Mouse (Mus musculus) embryonic facial prominence, embryonic 13.5 days (tissue): ENCODE data around the gene Baiap2. TPM values are rescaled to one million over a fixed set of nuclear protein-coding genes. Genes with fewer than 3 reads are reported as not detected.
A peak's percentile ranks its signal among the peaks of the same experiment; 100 is the strongest.

ENCODE experiments used
- ATAC-seq: fragments of 200-750 bp; cut with Nextera tagmentation; 2 replicates; pipeline ENCODE4 v1.8.0; 2017; ENCODE audit warnings: low read depth; ENCODE audit not compliant: insufficient number of reproducible peaks, insufficient read depth, low FRiP score, low TSS enrichment
- H3K27ac ChIP-seq: fragments of 300-500 bp; sonication (generic); 2 replicates; pipeline ENCODE4 v1.5.1; 2015; ENCODE audit warnings: moderate library complexity, mild to moderate bottlenecking, inconsistent platforms
- H3K27me3 ChIP-seq: fragments of 300-500 bp; sonication (generic); 2 replicates; pipeline ENCODE4 v1.6.1; 2015; ENCODE audit warnings: mild to moderate bottlenecking, inconsistent platforms
- H3K36me3 ChIP-seq: fragments of 300-500 bp; sonication (generic); 2 replicates; pipeline ENCODE4 v1.6.1; 2015; ENCODE audit warnings: mild to moderate bottlenecking, inconsistent platforms
- H3K4me1 ChIP-seq: fragments of 300-500 bp; sonication (generic); 2 replicates; pipeline ENCODE4 v1.6.1; 2015; ENCODE audit warnings: inconsistent platforms
- H3K4me2 ChIP-seq: fragments of 300-500 bp; sonication (generic); 2 replicates; pipeline ENCODE4 v1.6.1; 2015; ENCODE audit warnings: moderate library complexity, mild to moderate bottlenecking, inconsistent platforms
- H3K4me3 ChIP-seq: fragments of 300-500 bp; sonication (generic); 2 replicates; pipeline ENCODE4 v1.5.1; 2015; ENCODE audit warnings: mild to moderate bottlenecking, inconsistent platforms
- H3K9ac ChIP-seq: fragments of 300-500 bp; sonication (generic); 2 replicates; pipeline ENCODE4 v1.6.1; 2015; ENCODE audit warnings: mild to moderate bottlenecking, inconsistent platforms
- H3K9me3 ChIP-seq: fragments of 300-500 bp; sonication (generic); 2 replicates; pipeline ENCODE4 v1.6.1; 2016; ENCODE audit warnings: inconsistent platforms
- WGBS: fragments of 180-500 bp; shearing (Covaris S2); methylation state at CpG from one replicate; pipeline ENCODE4 v1.1.7; 2015; ENCODE audit warnings: mixed read lengths; 5-methylcytosine and 5-hydroxymethylcytosine counted together
- polyA plus RNA-seq: library from polyadenylated mRNA; unstranded; fragments of >200 nt; fragmentation: Nextera tagmentation; extraction: Ambion mirVana; gene quantifications from 2 replicates; pipeline ENCODE4 v1.2.1, GENCODE M21; 2015

Baiap2 gene
- polyA plus RNA-seq, 1 experiment from 2014 or later, result 20.0 TPM

DNA sequence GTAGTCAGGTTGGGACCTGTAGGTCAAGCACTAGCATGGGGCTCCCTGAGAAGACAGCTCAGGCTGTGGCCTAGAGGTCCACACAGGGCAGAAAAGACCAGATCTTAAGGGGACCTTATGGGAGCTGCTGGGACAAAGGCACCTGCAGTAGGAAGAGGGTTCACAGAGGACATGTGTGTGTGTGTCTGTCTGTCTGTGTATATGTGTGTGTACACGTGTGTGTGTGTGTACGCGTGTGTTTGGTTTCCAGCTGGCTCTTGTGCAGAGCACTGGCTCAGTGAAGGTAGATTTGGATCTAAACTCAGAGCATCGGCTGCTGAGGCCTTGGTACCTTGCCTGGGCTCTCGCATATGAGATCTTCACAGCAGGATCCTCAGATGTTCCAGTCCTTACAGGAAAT lies 21.9 kb upstream of the Baiap2 start:
- no peak for ATAC-seq
- peaks cover 48% of the 10 kb centered on the region for H3K36me3 ChIP-seq
- 93% methylated on average over 5 of the region's 5 CpGs for WGBS

DNA sequence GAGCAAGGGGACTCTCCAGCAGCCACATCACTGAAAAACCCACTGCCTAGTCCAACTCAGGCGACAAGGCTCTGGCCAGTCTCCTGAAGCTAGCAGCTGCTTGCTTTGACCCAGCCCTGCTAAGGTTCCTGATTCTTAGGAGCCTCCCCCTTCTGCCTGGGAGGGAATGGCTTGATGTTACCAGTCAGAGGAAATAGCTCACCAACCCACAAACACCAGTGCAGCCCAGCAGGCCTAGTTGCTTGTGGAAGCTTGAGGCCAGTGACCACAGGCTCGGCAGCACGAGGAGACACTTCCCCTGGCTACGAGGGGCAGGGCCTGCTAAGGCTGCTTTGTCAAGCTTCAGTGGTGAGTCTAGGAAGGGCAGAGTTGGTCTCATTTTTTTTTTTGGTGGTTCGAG lies 17.4 kb upstream of the Baiap2 start:
- H3K27ac ChIP-seq, result no peak overlapping the region
- 64% methylated on average over 5 of the region's 5 CpGs for WGBS

More for the DNA sequence above, 21.9 kb upstream of the Baiap2 start:
- no peak overlapping the region for H3K4me3 ChIP-seq
- no peak overlapping the region for H3K27ac ChIP-seq
- no peaks in the 10 kb centered on the region for H3K9me3 ChIP-seq
- H3K4me1 ChIP-seq, result peaks cover 7% of the 10 kb centered on the region
- H3K27me3 ChIP-seq, result no peaks in the 10 kb centered on the region
- H3K9ac ChIP-seq, result no peak overlapping the region
- H3K4me2 ChIP-seq, result no peak overlapping the region

DNA sequence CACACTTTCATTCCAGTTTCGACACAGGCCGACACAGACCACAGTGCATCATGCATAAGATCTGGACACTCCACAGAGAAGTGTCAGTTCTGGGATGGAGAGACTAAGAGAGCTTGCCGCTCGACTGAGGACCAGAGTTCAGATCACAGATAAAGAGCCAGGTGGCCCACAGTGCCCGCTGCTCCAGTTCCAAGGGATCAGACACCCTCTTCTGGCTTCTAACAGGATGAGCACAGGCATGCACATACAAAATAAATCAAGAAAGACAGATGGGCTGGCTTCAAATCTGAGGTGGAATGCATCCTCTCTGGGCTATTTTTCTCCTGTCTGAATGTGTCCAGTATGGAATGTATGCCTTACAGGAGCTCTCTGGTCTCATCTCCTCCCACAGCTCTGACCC lies 15.8 kb upstream of the Baiap2 start:
- no peak for ATAC-seq
- Histone ChIP-seq H3K4me3 (no peak overlapping the region), H3K27me3 (no peaks in the 10 kb centered on the region)

More for the DNA sequence above, 17.4 kb upstream of the Baiap2 start:
- no peak for ATAC-seq
- Histone ChIP-seq H3K36me3 (0 out of 2 replicates have a peak, but pooled peaks cover 3% of the 10 kb centered on the region), H3K9me3 (no peaks in the 10 kb centered on the region), H3K4me2 (no peak overlapping the region), H3K4me3 (no peak overlapping the region), H3K4me1 (no peaks in the 10 kb centered on the region), H3K27me3 (no peaks in the 10 kb centered on the region), H3K9ac (no peak overlapping the region)

DNA sequence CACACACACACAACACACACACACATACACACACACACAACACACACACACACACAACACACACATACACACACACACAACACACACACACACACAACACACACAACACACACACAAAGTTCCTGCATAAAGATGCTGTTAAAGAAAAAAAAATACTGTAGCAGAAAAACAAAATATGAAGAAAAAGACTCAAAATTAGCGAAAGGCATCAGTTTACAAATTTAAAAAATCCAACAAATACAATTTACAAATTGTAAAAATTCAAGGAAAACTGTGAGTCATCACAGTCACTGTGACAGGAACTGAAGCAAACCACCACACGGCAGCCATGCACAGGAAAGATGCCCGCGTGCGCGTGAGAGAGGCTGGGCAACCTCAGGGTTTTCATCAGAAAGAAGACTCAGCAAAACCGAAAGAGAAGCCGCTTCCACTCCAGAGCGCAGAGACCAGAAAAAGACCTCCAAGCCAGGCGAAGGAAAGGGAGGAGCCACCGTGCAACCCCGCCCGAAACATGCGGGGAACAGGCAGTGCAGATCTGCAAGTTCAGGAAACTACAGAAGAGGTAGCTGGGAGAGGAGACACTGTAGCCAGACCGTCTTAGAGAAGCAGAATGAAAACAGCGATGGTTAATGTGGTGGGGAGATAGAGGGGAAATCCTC lies 14.4 kb upstream of the Baiap2 start:
- 63% methylated on average over 16 of the region's 16 CpGs for WGBS
- ATAC-seq, result no peak

More for the DNA sequence above, 15.8 kb upstream of the Baiap2 start:
- Histone ChIP-seq H3K9me3 (no peaks in the 10 kb centered on the region), H3K9ac (0 out of 2 replicates have a peak overlapping the region, but pooled peaks have one; percentile 2), H3K4me2 (no peak overlapping the region), H3K36me3 (no peaks in the 10 kb centered on the region), H3K27ac (no peak overlapping the region), H3K4me1 (no peaks in the 10 kb centered on the region; the same call in 1 of the 2 replicates)
- 79% methylated on average over 5 of the region's 5 CpGs for WGBS

DNA sequence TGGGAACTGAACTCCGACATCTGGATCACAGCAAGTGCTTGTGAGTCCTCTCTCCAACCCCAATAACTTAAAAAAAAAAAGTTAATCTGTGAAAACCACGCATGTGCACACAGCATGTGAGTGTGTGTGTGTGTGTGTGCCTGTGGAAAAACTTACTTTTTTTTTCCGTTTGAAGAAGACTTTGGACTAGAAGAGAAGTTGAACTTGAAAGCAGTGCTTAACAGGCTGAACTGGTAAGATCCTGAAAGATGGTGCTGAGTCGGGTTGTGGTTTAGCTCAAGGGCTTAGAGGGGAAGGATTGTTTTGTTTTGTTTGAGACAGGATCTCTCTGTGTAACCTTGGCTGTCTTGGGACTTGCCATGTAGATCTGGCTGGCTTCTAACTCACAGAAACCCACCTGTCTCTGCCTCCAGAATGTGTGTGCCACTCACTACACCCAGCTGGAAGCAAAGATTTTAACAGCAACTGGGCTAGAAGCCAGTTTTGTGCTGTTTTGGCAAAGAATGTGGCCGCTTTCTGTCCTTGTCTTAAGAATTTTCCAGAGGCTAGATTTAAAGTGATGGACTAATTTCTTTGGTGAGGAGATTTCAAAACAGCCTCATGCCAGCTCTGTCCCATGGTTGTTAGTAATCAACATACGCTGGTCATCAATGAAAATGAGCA lies 12.8 kb upstream of the Baiap2 start:
- WGBS, result 75% methylated on average over 6 of the region's 6 CpGs
- ATAC-seq, result no peak
- no peaks in the 10 kb centered on the region for H3K9me3 ChIP-seq
- H3K4me3 ChIP-seq, result no peak overlapping the region
- no peak overlapping the region for H3K4me2 ChIP-seq
- H3K27me3 ChIP-seq, result no peaks in the 10 kb centered on the region
- no peak overlapping the region for H3K27ac ChIP-seq
- H3K9ac ChIP-seq, result no peak overlapping the region
- H3K4me1 ChIP-seq, result peaks cover 16% of the 10 kb centered on the region
- H3K36me3 ChIP-seq, result no peaks in the 10 kb centered on the region

More for the DNA sequence above, 14.4 kb upstream of the Baiap2 start:
- no peak overlapping the region for H3K4me2 ChIP-seq
- no peaks in the 10 kb centered on the region for H3K9me3 ChIP-seq
- H3K36me3 ChIP-seq, result no peaks in the 10 kb centered on the region
- peaks cover 12% of the 10 kb centered on the region for H3K4me1 ChIP-seq
- no peak overlapping the region for H3K4me3 ChIP-seq
- H3K27me3 ChIP-seq, result no peaks in the 10 kb centered on the region
- no peak overlapping the region for H3K27ac ChIP-seq
- no peak overlapping the region for H3K9ac ChIP-seq

DNA sequence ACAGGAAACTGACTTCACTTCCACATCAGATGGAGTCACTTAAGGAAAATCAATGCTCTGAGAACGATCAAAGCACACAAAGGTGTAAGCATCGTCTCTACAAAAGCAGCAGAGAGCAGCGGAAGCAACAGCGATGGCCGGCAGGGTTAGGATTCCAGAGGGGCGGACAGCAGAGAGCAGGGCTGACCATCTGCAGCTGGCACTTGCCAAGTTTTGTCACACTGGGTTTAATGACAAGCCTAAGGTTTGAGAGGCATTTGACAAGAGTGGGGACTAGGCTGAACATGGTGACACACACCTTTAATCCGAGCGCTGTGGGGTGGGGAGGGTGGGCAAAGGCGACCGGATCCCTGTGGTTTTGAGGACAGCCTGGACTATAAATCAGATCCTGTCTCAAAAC lies 10.8 kb upstream of the Baiap2 start:
- no peaks in the 10 kb centered on the region for H3K27me3 ChIP-seq
- H3K9ac ChIP-seq, result no peak overlapping the region
- peaks cover 33% of the 10 kb centered on the region for H3K4me1 ChIP-seq
- no peaks in the 10 kb centered on the region for H3K36me3 ChIP-seq
- WGBS, result 59% methylated on average over 10 of the region's 10 CpGs
- no peaks in the 10 kb centered on the region for H3K9me3 ChIP-seq
- no peak overlapping the region for H3K4me3 ChIP-seq
- H3K4me2 ChIP-seq, result no peak overlapping the region
- ATAC-seq, result no peak
- H3K27ac ChIP-seq, result no peak overlapping the region

DNA sequence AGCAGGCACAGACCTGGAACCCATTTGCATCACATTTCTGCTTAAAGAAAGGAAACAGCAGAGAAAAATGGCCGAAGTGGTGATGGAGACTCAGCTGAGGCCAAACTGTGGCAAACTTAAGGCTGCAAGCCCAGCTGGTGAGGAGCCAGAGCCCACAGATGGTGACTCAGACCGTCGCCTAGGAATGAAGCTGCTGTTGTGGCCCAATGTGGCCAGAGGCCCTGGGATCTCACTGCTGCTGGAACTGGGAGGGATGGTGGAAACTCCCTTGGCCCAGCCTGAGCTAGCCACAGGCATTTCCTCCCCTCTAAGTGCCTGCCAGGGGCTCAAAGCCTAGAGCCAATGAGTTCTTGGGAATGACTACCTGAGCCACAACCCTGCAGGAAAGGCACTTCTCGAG lies 9.4 kb upstream of the Baiap2 start:
- ATAC-seq, result no peak
- no peaks in the 10 kb centered on the region for H3K36me3 ChIP-seq
- WGBS, result 57% methylated on average over 4 of the region's 4 CpGs
- no peak overlapping the region for H3K9ac ChIP-seq
- no peaks in the 10 kb centered on the region for H3K27me3 ChIP-seq
- H3K4me2 ChIP-seq, result no peak overlapping the region
- no peaks in the 10 kb centered on the region for H3K9me3 ChIP-seq
- peak overlapping the region; percentile 60 for H3K27ac ChIP-seq
- H3K4me1 ChIP-seq, result peaks cover 46% of the 10 kb centered on the region
- H3K4me3 ChIP-seq, result no peak overlapping the region

DNA sequence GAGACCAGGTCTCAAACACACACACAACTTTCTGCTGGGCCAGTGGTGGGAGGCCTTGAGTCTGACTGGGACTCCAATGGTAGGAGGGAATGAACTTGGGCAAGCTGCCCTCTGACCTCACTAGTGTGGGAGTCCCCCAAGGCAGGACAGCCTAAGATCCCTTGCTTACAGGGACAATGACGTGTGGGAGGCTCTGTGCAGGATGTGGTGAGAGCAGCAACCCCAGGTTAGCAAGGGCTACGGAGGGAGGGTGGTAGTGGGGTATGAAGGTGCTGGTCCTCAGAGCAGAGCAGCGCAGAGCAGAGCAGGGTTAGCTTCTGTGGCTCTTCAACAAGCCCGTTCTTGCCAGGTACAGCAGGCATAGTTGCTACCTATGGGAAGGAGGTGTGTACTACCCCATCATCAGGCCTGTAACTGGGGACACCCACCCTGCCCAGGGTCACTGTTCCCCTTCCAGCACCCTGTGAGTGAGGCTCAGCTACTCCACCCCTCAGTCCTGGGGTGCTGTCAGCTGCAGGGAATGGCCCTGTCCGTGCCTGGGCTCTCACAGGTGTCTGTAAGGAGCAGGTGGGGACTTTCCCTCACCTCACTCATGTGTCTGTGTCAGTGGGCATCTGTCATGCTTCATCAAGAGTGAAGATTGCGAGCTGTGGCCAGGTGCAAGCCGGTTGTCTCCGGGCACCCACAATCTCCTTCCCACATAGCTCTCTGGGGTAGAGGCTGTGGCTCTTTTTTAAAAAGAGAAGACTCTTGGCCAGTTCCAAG lies 8.6 kb upstream of the Baiap2 start:
- ATAC-seq, result no peak
- Histone ChIP-seq H3K9me3 (no peaks in the 10 kb centered on the region), H3K4me3 (no peak overlapping the region), H3K27ac (no peak overlapping the region), H3K9ac (no peak overlapping the region), H3K4me2 (no peak overlapping the region), H3K4me1 (peaks cover 55% of the 10 kb centered on the region), H3K36me3 (no peaks in the 10 kb centered on the region), H3K27me3 (no peaks in the 10 kb centered on the region; the same call in 1 of the 2 replicates)
- 77% methylated on average over 8 of the region's 8 CpGs for WGBS

DNA sequence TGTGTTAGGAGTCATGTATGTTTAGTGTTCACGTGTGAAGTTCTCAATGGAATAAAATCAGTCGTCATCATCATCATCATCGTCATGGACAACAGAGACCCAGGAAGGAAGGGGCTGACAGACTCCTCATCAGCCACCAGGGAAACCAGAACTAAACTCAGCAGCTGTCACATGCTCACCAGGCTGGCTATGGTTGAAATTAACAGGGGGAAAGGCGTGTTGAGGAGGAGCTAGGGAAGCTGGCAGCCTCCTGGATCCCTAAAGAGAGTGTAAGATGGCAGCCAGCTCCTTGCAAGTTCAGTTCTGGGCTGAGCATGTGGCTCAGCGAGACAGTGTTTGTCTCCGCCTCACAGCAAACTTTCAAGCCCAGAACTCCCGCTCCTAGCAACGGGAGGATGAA lies 7.8 kb upstream of the Baiap2 start:
- ATAC-seq, result no peak
- H3K27ac ChIP-seq, result no peak overlapping the region

DNA sequence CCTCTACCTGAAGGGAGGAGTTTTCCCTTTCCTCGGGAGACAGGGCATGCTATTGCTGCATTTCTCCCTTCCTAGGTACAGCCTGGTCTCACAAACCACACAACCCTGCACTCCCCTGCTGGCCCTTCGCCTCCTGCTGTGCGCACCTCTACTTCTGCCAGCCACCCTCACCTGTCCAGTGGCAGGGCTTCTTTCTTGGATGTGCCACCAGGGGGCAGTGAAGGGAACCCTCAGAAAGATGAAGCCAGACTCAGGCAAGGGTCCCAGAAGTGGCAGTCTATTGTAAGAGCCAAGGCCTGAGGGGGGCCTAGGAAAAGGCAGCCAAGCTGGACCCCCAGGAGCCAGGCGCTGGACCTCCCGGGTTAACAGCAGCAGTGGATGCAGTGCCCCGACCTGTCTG lies 7.1 kb upstream of the Baiap2 start:
- no peak for ATAC-seq
- Histone ChIP-seq H3K9me3 (no peaks in the 10 kb centered on the region), H3K4me3 (no peak overlapping the region), H3K9ac (no peak overlapping the region), H3K27ac (no peak overlapping the region), H3K4me1 (peaks cover 70% of the 10 kb centered on the region), H3K36me3 (no peaks in the 10 kb centered on the region), H3K4me2 (no peak overlapping the region), H3K27me3 (no peaks in the 10 kb centered on the region; the same call in 1 of the 2 replicates)
- WGBS, result 22% methylated on average over 6 of the region's 6 CpGs

More for the DNA sequence above, 7.8 kb upstream of the Baiap2 start:
- H3K4me2 ChIP-seq, result no peak overlapping the region
- no peak overlapping the region for H3K9ac ChIP-seq
- no peaks in the 10 kb centered on the region for H3K9me3 ChIP-seq
- H3K4me1 ChIP-seq, result peaks cover 63% of the 10 kb centered on the region
- H3K4me3 ChIP-seq, result no peak overlapping the region
- no peaks in the 10 kb centered on the region for H3K36me3 ChIP-seq
- WGBS, result 69% methylated on average over 8 of the region's 8 CpGs
- no peaks in the 10 kb centered on the region; the same call in 1 of the 2 replicates for H3K27me3 ChIP-seq

DNA sequence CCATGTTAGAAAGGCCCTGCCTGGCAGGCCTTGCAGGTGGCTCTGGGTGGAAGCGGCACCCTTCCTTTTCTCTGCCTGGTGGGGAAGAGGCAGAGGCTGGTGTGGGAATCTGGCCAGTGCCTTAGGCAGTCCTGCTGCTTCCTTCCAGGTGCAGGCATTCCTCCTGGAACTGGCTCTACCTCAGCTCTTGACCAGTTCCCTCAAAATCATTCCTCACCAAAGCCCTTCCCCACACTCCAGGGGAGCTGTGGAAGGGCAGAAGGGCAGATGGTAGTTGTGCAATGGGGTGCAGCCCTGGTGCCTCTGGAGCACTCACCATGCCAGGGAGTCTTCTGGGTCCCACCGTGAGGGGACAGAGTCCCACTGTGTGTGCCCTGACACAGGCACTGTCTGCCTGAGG lies 6.1 kb upstream of the Baiap2 start:
- Histone ChIP-seq H3K36me3 (no peaks in the 10 kb centered on the region), H3K4me1 (peaks cover 80% of the 10 kb centered on the region), H3K9ac (peak overlapping the region; percentile 49; the same call in 1 of the 2 replicates), H3K4me3 (no peak overlapping the region), H3K27ac (peak overlapping the region; percentile 85), H3K27me3 (peaks cover 4% of the 10 kb centered on the region; the same call in 1 of the 2 replicates), H3K4me2 (peak overlapping the region; percentile 40), H3K9me3 (no peaks in the 10 kb centered on the region)
- ATAC-seq, result no peak
- WGBS, result 49% methylated on average over 2 of the region's 2 CpGs
